Mouse (Mus musculus): ENCODE measurements around the gene Gm49354. TPM values are rescaled to one million over a fixed set of nuclear protein-coding genes. Genes with fewer than 3 reads are reported as not detected.
A peak's percentile ranks its signal among the peaks of the same experiment; 100 is the strongest.
"Not testable (repeated sequence)": the region's sequence is repeated elsewhere in the genome, so short reads cannot be mapped to it uniquely, and the experiment has no call there.

Gene Gm49354
- polyA plus RNA-seq, 1 experiment, result 0.55 TPM

DNA sequence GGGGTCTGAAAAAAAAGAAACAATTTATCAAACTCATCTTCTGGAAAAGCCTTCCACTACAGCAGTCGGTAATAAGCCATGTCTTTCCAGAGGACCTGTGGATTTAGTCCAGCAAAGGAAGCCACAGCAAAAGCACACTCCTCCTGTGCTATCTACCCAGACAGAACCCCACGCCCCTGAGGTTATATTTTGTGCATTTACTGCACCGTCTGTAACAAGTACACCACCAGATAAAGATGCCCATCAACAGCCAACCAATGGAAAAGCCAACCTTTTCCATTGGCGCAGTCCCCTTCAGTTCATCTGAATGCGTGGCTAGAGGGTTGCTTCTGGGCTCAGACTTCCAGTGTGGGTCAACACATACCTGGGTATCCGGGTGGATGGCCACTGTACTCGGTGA, 19.3 kb downstream of the Gm49354 start:
- no peak for TF ChIP-seq POLR2A (IDR thresholded peaks at IDR 0.05; ENCODE audit: borderline replicate concordance, extremely low read depth, insufficient read depth, insufficient read length, poor library complexity, severe bottlenecking)
- no peak for TF ChIP-seq CTCF (IDR thresholded peaks at IDR 0.05; ENCODE audit: borderline replicate concordance, extremely low read depth, insufficient read depth, insufficient read length)
- no peak for DNase-seq (ENCODE audit: low read depth)

DNA sequence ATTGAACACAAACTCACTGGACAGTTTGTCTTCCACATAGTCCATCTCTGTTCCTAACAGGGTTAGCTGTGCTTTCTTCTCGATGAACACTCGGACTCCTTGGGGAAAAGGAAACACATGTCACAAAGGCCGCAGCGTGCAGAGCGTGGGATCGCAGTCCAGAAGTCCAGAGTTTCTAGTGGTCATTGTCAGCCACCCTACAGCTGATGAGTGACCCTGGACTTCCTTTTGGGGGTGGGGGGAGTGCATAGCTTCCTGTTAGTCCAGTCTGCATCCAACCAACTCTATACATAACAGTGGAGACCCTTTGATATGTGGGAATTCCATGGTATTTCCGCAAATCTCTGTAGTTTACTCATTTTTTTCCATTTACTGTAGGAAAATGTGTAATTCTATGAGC, 25.1 kb downstream of the Gm49354 start:
- no peak for TF ChIP-seq POLR2A (IDR thresholded peaks at IDR 0.05; ENCODE audit: borderline replicate concordance, extremely low read depth, insufficient read depth, insufficient read length, poor library complexity, severe bottlenecking)
- no peak for TF ChIP-seq CTCF (IDR thresholded peaks at IDR 0.05; ENCODE audit: borderline replicate concordance, extremely low read depth, insufficient read depth, insufficient read length)

DNA sequence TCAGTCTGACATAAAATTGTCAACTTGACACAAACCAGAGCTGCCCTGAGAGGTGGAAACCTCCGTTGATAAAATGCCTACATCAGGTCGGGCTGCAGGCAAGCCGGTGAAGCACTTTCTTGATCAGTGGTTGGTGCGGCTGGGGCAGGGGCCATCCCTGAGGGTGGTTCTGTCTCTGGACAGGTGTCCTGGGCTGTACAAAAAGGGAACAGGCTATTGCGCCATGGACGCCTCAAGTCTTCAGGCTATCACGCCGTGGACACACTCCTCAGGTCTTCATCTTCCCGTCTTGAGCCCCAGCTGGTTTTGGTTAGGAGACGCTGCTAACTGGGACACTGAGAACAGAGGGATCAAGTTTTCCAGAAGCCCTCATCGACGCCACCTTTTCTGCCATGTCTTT, 31.7 kb downstream of the Gm49354 start:
- no peak for DNase-seq (ENCODE audit: low read depth)
- TF ChIP-seq POLR2A (IDR thresholded peaks at IDR 0.05; ENCODE audit: borderline replicate concordance, extremely low read depth, insufficient read depth, insufficient read length, poor library complexity, severe bottlenecking), result no peak
- no peak for TF ChIP-seq CTCF (IDR thresholded peaks at IDR 0.05; ENCODE audit: borderline replicate concordance, extremely low read depth, insufficient read depth, insufficient read length)

More for the DNA sequence above, 25.1 kb downstream of the Gm49354 start:
- peak; percentile 3 for DNase-seq (ENCODE audit: low read depth)

DNA sequence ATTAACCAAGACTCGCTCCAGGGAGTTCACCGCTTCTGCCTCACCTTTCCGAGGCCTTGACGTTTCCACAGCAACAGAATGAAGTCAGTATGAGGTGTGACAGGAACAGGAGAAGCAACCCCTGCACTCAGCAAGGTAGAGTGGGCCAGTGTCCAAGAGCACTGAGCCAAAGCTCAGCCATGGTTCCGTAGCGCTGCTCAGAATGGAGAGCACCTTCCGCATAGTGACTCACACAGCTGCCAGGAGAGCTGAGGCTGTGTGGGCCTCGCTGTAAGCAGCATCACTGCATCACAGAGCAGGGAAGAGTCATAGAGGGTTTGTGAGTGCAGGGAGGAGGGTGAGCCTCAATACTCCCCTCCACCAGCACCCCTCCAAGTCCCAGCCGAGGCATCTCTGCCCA, 35.3 kb downstream of the Gm49354 start, which contains the start of gene 1700014D04Rik:
Gene 1700014D04Rik (minus strand): TSS at position 42 of the 400 bp plus-strand sequence.
- no peak for DNase-seq (ENCODE audit: low read depth)
- TF ChIP-seq CTCF (IDR thresholded peaks at IDR 0.05; ENCODE audit: borderline replicate concordance, extremely low read depth, insufficient read depth, insufficient read length), result no peak
- TF ChIP-seq POLR2A (IDR thresholded peaks at IDR 0.05; ENCODE audit: borderline replicate concordance, extremely low read depth, insufficient read depth, insufficient read length, poor library complexity, severe bottlenecking), result no peak

DNA sequence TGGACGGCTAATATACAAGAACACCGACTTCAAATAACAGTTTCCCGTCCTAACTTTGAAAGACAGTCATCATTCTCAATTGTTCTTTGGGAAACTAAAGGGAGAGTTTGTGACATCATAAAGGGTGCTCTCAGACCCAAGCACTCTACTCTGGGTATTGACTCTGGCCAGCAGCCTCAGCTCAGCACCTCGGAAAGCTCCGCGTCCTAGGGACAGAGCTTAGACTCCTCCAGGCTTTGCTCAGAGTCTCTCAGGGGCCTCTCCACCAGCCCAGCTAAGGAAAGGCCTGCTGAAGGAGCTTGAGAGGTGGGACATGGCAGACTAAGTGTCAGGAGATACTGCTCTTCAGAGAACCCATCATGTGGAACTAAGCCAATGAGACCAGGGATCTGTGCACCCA, 35.9 kb downstream of the Gm49354 start:
- no peak for DNase-seq (ENCODE audit: low read depth)
- TF ChIP-seq CTCF (IDR thresholded peaks at IDR 0.05; ENCODE audit: borderline replicate concordance, extremely low read depth, insufficient read depth, insufficient read length) (no peak), POLR2A (IDR thresholded peaks at IDR 0.05; ENCODE audit: borderline replicate concordance, extremely low read depth, insufficient read depth, insufficient read length, poor library complexity, severe bottlenecking) (no peak)

DNA sequence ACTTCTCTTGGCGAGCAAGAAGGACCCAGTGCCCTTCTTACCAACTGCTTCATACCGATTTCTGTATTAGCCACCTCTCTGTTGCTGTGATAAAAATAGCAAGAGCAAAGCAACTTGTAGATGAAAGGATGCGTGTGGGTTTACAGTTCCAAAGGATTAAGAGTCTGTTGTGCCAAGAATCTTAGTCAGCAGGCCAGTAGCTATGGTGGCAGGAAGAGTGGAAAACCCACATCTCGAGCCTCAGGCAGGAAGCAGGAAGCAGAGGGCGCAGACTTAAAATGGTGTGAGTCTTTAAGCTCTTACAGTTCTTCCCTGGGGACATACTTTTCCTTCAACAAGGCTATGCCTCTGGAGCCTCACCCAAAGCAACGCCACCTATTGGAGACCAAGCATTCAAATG, 36.6 kb downstream of the Gm49354 start:
- TF ChIP-seq POLR2A (IDR thresholded peaks at IDR 0.05; ENCODE audit: borderline replicate concordance, extremely low read depth, insufficient read depth, insufficient read length, poor library complexity, severe bottlenecking) (no peak), CTCF (IDR thresholded peaks at IDR 0.05; ENCODE audit: borderline replicate concordance, extremely low read depth, insufficient read depth, insufficient read length) (no peak)
- no peak for DNase-seq (ENCODE audit: low read depth)

DNA sequence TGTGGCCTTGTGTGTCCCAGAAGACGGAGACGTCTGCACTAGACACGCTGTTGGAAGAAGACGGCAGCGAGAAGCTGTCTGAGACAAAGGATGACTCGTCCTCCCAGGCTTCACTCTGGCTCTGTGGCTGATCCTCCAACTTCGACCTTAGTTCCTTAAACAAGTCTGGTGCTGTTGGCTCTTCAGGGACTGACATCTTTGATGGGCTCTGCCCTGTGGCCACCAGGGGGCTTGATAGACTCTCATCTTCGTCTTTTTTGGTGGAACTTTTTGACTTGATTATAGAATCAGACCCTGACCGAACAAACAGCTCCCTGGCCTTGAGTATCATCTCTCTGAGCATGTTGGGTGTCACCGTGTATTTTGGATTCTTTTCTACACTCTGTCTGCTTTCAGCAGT, 40.3 kb downstream of the Gm49354 start:
- no peak for DNase-seq (ENCODE audit: low read depth)
- no peak for TF ChIP-seq POLR2A (IDR thresholded peaks at IDR 0.05; ENCODE audit: borderline replicate concordance, extremely low read depth, insufficient read depth, insufficient read length, poor library complexity, severe bottlenecking)
- peak; percentile 26; the same call in 1 of the 2 replicates for TF ChIP-seq CTCF (IDR thresholded peaks at IDR 0.05; ENCODE audit: borderline replicate concordance, extremely low read depth, insufficient read depth, insufficient read length)

DNA sequence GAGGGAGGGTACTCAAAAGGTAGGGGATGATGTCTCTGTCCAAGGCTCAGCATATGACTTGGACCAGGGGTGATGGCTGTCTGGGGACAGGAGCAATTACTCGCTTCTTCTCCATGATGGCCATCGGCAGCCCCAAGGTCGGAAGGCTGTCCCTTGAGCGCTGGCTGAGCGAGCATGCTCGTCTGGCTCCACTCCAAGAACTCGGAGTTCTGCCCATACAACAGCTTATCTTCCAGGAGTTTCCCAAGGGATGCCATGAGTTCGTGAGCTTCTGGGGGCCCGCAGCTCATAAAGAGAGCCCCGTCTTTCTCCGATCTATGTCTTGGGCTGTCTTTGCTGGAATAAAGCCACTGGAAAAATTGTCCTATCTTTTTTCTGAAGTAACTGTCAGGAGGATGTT, 40.9 kb downstream of the Gm49354 start:
- no peak for DNase-seq (ENCODE audit: low read depth)
- no peak for TF ChIP-seq POLR2A (IDR thresholded peaks at IDR 0.05; ENCODE audit: borderline replicate concordance, extremely low read depth, insufficient read depth, insufficient read length, poor library complexity, severe bottlenecking)
- TF ChIP-seq CTCF (IDR thresholded peaks at IDR 0.05; ENCODE audit: borderline replicate concordance, extremely low read depth, insufficient read depth, insufficient read length), result no peak

DNA sequence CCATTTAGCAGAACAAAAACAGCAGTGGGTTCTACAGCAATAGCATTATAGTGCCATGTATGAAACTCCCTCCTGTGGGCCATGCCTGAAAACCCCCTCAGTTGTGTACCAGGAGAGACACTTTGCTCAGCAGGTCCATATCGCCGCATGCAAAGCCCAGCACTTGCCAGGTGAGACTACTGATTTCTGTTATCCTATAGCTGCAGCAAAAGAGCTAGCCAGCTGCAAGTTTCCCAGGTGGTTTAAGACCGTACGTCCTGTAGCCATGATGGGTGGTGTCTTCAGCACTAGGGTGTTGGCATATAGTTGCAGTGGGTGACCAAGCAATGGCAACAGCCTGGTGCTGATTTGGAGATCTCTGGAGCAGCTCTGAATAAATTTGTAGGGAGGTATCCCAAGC, 42.6 kb downstream of the Gm49354 start:
- TF ChIP-seq POLR2A (IDR thresholded peaks at IDR 0.05; ENCODE audit: borderline replicate concordance, extremely low read depth, insufficient read depth, insufficient read length, poor library complexity, severe bottlenecking), result no peak
- no peak for TF ChIP-seq CTCF (IDR thresholded peaks at IDR 0.05; ENCODE audit: borderline replicate concordance, extremely low read depth, insufficient read depth, insufficient read length)
- no peak for DNase-seq (ENCODE audit: low read depth)

DNA sequence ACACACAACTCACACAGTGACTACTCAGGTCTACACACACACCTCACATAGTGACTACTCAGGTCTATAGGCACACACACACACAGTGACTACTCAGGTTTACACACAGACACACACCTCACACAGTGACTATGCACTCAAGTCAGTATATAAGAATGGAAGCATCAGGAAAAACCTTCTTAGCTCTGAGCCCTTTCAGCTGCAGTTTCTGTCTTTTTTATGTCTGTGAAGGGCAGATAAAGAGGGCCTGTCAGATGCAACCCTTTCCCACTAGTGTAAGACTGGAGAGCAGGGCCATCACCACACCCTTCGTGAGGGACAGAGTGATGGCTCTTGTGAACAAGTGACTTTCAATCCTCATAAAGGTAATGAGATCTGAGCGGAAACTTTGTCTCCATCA, 43.6 kb downstream of the Gm49354 start:
- no peak for DNase-seq (ENCODE audit: low read depth)
- TF ChIP-seq POLR2A (IDR thresholded peaks at IDR 0.05; ENCODE audit: borderline replicate concordance, extremely low read depth, insufficient read depth, insufficient read length, poor library complexity, severe bottlenecking), result no peak
- no peak for TF ChIP-seq CTCF (IDR thresholded peaks at IDR 0.05; ENCODE audit: borderline replicate concordance, extremely low read depth, insufficient read depth, insufficient read length)

DNA sequence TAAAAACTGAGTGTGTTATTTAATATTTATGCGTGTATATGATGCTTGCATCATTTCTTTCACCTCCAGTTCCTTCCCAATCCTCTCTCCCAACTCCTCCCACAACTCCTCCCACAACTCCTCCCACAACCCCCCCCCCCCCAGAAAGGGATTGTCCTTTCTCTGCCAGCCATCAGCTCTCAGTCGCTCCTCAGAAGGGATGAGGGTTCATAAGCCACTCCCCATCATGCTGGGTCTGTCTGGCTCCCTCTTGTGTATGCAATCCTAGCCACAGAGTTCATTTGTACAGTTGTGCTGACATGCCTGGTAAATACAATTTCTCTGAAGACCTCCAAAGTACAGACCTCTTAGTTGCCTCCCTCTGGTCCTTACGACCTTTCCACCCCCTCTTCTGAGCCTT, 46.9 kb downstream of the Gm49354 start:
- DNase-seq (ENCODE audit: low read depth), result peak; percentile 64
- TF ChIP-seq CTCF (IDR thresholded peaks at IDR 0.05; ENCODE audit: borderline replicate concordance, extremely low read depth, insufficient read depth, insufficient read length) (no peak), POLR2A (IDR thresholded peaks at IDR 0.05; ENCODE audit: borderline replicate concordance, extremely low read depth, insufficient read depth, insufficient read length, poor library complexity, severe bottlenecking) (no peak)

DNA sequence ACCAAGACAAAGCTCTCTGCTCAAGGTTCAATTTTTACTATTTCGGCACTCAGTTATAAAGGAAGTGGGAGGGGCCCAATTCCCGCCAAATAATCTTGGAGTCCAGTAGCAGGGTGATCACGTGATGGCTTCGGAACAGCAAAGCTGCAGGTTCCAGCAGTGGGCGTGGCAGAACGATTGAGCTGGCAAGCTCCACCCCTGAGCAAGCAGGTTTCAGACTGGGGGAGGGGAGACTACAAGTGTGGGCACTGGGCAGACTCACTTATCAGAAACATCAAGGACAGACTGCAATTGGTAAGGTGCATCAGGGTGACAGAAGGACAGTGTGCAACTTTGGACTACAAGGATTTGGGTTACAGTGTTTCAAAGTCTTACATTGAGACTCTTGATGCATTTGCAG, 47.7 kb downstream of the Gm49354 start:
- DNase-seq (ENCODE audit: low read depth), result not testable (repeated sequence)

DNA sequence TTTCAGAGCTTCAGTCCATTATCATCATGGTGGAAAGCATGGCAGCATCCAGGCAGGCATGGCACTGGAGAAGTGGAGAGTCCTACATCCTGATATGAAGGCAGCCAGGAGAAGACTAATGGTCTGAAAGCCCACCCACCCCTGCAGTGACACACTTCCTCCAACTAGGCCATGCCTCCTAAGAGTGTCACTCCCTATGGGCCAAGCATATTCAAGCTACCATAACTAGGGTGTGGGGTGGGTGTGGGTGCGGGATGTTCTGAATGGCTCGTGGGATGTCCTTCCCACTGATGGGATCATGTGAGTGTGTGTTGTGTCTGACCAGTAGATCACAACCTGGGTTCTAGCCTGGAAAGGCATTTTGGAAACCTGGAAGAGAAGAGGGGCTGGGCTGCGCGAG, 48.1 kb downstream of the Gm49354 start:
- TF ChIP-seq CTCF (IDR thresholded peaks at IDR 0.05; ENCODE audit: borderline replicate concordance, extremely low read depth, insufficient read depth, insufficient read length) (no peak), POLR2A (IDR thresholded peaks at IDR 0.05; ENCODE audit: borderline replicate concordance, extremely low read depth, insufficient read depth, insufficient read length, poor library complexity, severe bottlenecking) (no peak)
- DNase-seq (ENCODE audit: low read depth), result no peak

Measured in brain, embryonic 14.5 days (tissue).